Mouse (Mus musculus): Measurements from ENCODE around the gene Olfr295. TPM values are rescaled to one million over a fixed set of nuclear protein-coding genes. Genes with fewer than 3 reads are reported as not detected.

Olfr295 gene
- total RNA-seq (2021): not detected

DNA sequence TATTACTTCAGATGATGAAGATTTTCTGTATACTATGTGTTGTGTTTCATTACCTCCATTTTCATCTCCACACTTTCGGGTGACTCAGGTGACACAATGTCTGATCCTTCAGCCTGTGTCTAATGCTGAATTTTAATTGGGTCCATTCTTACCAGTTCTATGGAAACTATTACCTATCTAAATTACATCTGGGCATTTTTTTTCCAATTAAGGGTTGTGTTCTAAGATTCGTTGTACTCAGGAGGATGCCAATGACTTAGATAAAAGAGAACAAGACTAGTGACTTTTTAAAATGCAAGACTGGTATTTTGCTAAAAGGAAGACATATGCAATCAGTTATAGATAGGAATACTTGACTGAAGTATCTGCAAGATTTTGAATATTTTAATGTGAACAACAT, at the start of gene Olfr295:
Olfr295 (plus strand) TSS at position 301 of the 400 bp plus-strand sequence.
- no peak for DNase-seq (ENCODE audit: extremely low spot score in 1 of 2, low spot score in 1 of 2)

GRCm38 (mm10) chr7:86616543-86616942, 32.9 kb downstream of the Olfr295 start, which contains the start of gene Olfr294:
Gene Olfr294, minus strand, starts transcription at chr7:86616643.
- no peak for DNase-seq (ENCODE audit: extremely low spot score in 1 of 2, low spot score in 1 of 2)

Other genes starting within 250 kb of the Olfr295 start
- gene Olfr307, start 246.3 kb upstream of the Olfr295 start, total RNA-seq (2021): not detected
- gene Olfr305, start 216.9 kb upstream of the Olfr295 start, total RNA-seq (2021): not detected
- gene Olfr304, start 197.2 kb upstream of the Olfr295 start, total RNA-seq (2021): not detected
- not detected for gene Olfr303, start 186.1 kb upstream of the Olfr295 start, total RNA-seq (2021)
- gene Olfr301, start 180.0 kb upstream of the Olfr295 start, total RNA-seq (2021): not detected
- not detected for gene Olfr299, start 123.9 kb upstream of the Olfr295 start, total RNA-seq (2021)
- not detected for gene Olfr298, start 91.4 kb upstream of the Olfr295 start, total RNA-seq (2021)
- gene Olfr297, start 63.9 kb upstream of the Olfr295 start, total RNA-seq (2021): not detected
- gene Olfr294, start 32.8 kb downstream of the Olfr295 start, total RNA-seq (2021): not detected
- not detected for gene Olfr293, start 65.2 kb downstream of the Olfr295 start, total RNA-seq (2021)
- gene Olfr292, start 104.5 kb downstream of the Olfr295 start, total RNA-seq (2021): not detected
- gene Folh1, start 192.1 kb downstream of the Olfr295 start, total RNA-seq (2021): 1 to 10 TPM; 6.2 to 8.3 TPM
- not detected for gene Vmn2r77, start 211.2 kb downstream of the Olfr295 start, total RNA-seq (2021)

All from layer of hippocampus, postnatal 25 days (tissue).